Comparison of ENCODE assay signal across 10 mouse cellular contexts in genomic region chr4:13241628-13242479, GRCm38 (mm10).
A peak's percentile ranks its signal among the peaks of the same experiment; 100 is the strongest.
DNase-seq lines count a peak whose midpoint lies in the region; ATAC-seq and TF ChIP-seq lines count a peak whose summit lies in the region.
"Had no signal": no experiment of that assay in that cellular context is flagged by ENCODE, and none has a peak within 500 bp of the region (broad histone marks: within the 10 kb centered on the region; RNA-seq: fewer than 3 reads in every experiment).

No protein-coding gene starts in this region.

- intact Hi-C loops in heart, adult 2 months (cut with DNase I) = no loop called here
- intact Hi-C loops in heart, postnatal 36 days (cut with DNase I) = loop anchor here (10.0 kb wide), 1 partner anchor 543 kb away; no protein-coding TSS in a partner anchor

- peaks cover 1% of the 10 kb centered on the region; the same call in 1 of the 2 replicates for H3K36me3 ChIP-seq in heart, adult 2 months (ENCODE audit: control insufficient read depth, insufficient read depth, low read length)
- H3K36me3 ChIP-seq in embryonic facial prominence, embryonic 13.5 days = no peaks in the 10 kb centered on the region
- no peaks in the 10 kb centered on the region for H3K36me3 ChIP-seq in intestine, embryonic 15.5 days

- WGBS in heart, adult 2 months = 72% methylated on average over 21 of the region's 21 CpGs
- 32% methylated on average over 21 of the region's 21 CpGs for WGBS in embryonic facial prominence, embryonic 13.5 days
- WGBS in intestine, embryonic 15.5 days = 40% methylated on average over 21 of the region's 21 CpGs

- H3K27ac ChIP-seq in heart, adult 2 months = peak overlapping the region; percentile 48; the same call in 1 of the 2 replicates
- peak overlapping the region; percentile 68 for H3K27ac ChIP-seq in embryonic facial prominence, embryonic 13.5 days
- H3K27ac ChIP-seq in intestine, embryonic 15.5 days = peak overlapping the region; percentile 80

- H3K9ac ChIP-seq in heart, adult 2 months (ENCODE audit: low read depth, low read length) = no peak overlapping the region
- no peak overlapping the region for H3K9ac ChIP-seq in embryonic facial prominence, embryonic 13.5 days
- H3K9ac ChIP-seq in intestine, embryonic 15.5 days = no peak overlapping the region

- DNase-seq in heart, adult 2 months = peak in 1 of 2 experiments; percentile 21
- DNase-seq in heart, postnatal 36 days = no peak
- DNase-seq in lung, postnatal 4 days = peak; percentile 21 to 32
- no peak for DNase-seq in cerebellum, adult 9-10 months
- DNase-seq in spleen, adult 12 weeks (ENCODE audit: low spot score) = no peak
- no peak for DNase-seq in thymus, postnatal 10 days (ENCODE audit: low spot score in 2 of 2)
- DNase-seq: cerebellum, adult 2 months; gastrocnemius, postnatal 36 days had no signal

- no peak overlapping the region for H3K4me3 ChIP-seq in heart, adult 2 months
- H3K4me3 ChIP-seq in embryonic facial prominence, embryonic 13.5 days = no peak overlapping the region
- no peak overlapping the region for H3K4me3 ChIP-seq in intestine, embryonic 15.5 days (replicated peaks)

- TF ChIP-seq EP300 in heart, adult 2 months (IDR thresholded peaks at IDR 0.05; ENCODE audit: insufficient read depth, low read depth, low read length) = no peak

- ATAC-seq in embryonic facial prominence, embryonic 13.5 days (ENCODE audit: insufficient number of reproducible peaks, insufficient read depth, low FRiP score, low TSS enrichment, low read depth) = peak; percentile 59; the same call in 1 of the 2 replicates
- peak; percentile 88 for ATAC-seq in intestine, embryonic 15.5 days

- H3K79me2 ChIP-seq in heart, adult 2 months (replicated peaks; ENCODE audit: control insufficient read depth, insufficient read depth, low read length) = no peaks in the 10 kb centered on the region

- peak overlapping the region; percentile 33 for H3K4me2 ChIP-seq in embryonic facial prominence, embryonic 13.5 days
- no peak overlapping the region for H3K4me2 ChIP-seq in intestine, embryonic 15.5 days (replicated peaks)

- H3K27me3 ChIP-seq in heart, adult 2 months (ENCODE audit: control insufficient read depth, insufficient read depth, low read length) = no peaks in the 10 kb centered on the region
- H3K27me3 ChIP-seq in embryonic facial prominence, embryonic 13.5 days = no peaks in the 10 kb centered on the region
- H3K27me3 ChIP-seq in intestine, embryonic 15.5 days (replicated peaks) = no peaks in the 10 kb centered on the region

- no peaks in the 10 kb centered on the region for H3K9me3 ChIP-seq in embryonic facial prominence, embryonic 13.5 days
- no peaks in the 10 kb centered on the region for H3K9me3 ChIP-seq in intestine, embryonic 15.5 days

- TF ChIP-seq CTCF in heart, adult 2 months (IDR thresholded peaks at IDR 0.05) = no peak

- TF ChIP-seq POLR2A in heart, adult 2 months (IDR thresholded peaks at IDR 0.05; ENCODE audit: insufficient read depth, low read depth, low read length) = no peak

- no peaks in the 10 kb centered on the region; the same call in 1 of the 2 replicates for H3K4me1 ChIP-seq in heart, adult 2 months (ENCODE audit: control insufficient read depth, insufficient read depth, low read length)
- H3K4me1 ChIP-seq in embryonic facial prominence, embryonic 13.5 days = peaks cover 22% of the 10 kb centered on the region
- H3K4me1 ChIP-seq in intestine, embryonic 15.5 days (replicated peaks) = 0 out of 2 replicates have a peak, but pooled peaks cover 5% of the 10 kb centered on the region

Comparison
In these comparisons a context has a peak if more than half of its experiments do, and no peak if none do; other contexts are left out.
1. DNase-seq: peak in lung, postnatal 4 days (2 of 2); none in heart, postnatal 36 days (0 of 2), cerebellum, adult 9-10 months (single experiment), spleen, adult 12 weeks (single experiment) and thymus, postnatal 10 days (0 of 2).
2. Peak in every context shown above with its lines, with median percentiles within 50 percentile points of each other: H3K27ac ChIP-seq.